Mouse (Mus musculus) olfactory bulb, adult 2 months (tissue): Measurements from ENCODE around the gene Hoxd9.

Experiments
- CTCF ChIP-seq: fragments of 200-500 bp; IDR thresholded peaks from 2 replicates; pipeline ENCODE4 v1.5.1; 2012; ENCODE audit warnings: low read depth, mild to moderate bottlenecking, low read length, moderate library complexity; ENCODE audit not compliant: insufficient read depth
- POLR2A ChIP-seq: fragments of 200-500 bp; IDR thresholded peaks from 2 replicates; pipeline ENCODE4 v1.6.1; 2012; ENCODE audit warnings: mild to moderate bottlenecking, low read depth, low read length, moderate library complexity; ENCODE audit not compliant: insufficient read depth

GRCm38 (mm10) chr2:74691995-74692807, 5.3 kb upstream of the Hoxd9 start:
- TF ChIP-seq CTCF (no peak), POLR2A (no peak)
